Mouse (Mus musculus) spleen, adult 18-20 months (tissue): Measurements from ENCODE around the gene Lefty1.
A peak's percentile ranks its signal among the peaks of the same experiment; 100 is the strongest.
"Not testable (repeated sequence)": the region's sequence is repeated elsewhere in the genome, so short reads cannot be mapped to it uniquely, and the experiment has no call there.

ENCODE experiments used
- DNase-seq, 2 experiments: peaks; one replicate each; pipeline ENCODE4 v3.0.0; 2022; ENCODE audit warnings: mixed read lengths in 2 of 2

Lefty1 gene

GRCm38 (mm10) chr1:180934467-180935419, at the start of gene Lefty1:
Lefty1 (plus strand) TSS chr1:180935022.
- DNase-seq = no peak

- DNase-seq = peak in 1 of 2 experiments; percentile 40
These were observed 46.2 kb upstream of the Lefty1 start for GRCm38 (mm10) chr1:180888556-180889042.

- no peak for DNase-seq
These were observed 45.6 kb upstream of the Lefty1 start for GRCm38 (mm10) chr1:180889172-180889571.

GRCm38 (mm10) chr1:180889841-180890240, 45.0 kb upstream of the Lefty1 start:
- DNase-seq = peak in 1 of 2 experiments; percentile 36

DNA sequence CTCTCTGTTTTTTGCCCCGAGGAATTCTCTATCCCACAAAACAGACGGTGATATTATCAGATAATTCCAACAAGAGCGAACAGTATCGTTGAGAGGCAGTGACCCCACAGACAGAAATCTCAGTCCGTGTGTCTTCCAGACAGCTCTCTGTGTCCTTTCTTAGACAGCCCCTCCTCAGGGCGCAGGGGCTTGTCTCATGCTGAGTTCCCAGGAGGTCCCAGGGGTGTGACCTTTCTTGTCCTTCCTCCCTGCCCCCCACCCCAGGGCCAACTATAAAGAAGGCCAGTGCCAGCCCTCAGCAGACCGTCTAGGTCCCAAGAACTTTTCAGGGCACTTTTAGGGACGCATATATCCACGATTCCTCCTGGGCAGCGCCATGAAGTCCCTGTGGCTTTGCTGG, 42.0 kb upstream of the Lefty1 start, which contains the start of gene Lefty2:
Gene Lefty2, plus strand, starts transcription at position 301 of the 400 bp plus-strand sequence.
- no peak for DNase-seq

- DNase-seq = not testable (repeated sequence)
These were observed 40.5 kb upstream of the Lefty1 start for GRCm38 (mm10) chr1:180894088-180894987.

DNA sequence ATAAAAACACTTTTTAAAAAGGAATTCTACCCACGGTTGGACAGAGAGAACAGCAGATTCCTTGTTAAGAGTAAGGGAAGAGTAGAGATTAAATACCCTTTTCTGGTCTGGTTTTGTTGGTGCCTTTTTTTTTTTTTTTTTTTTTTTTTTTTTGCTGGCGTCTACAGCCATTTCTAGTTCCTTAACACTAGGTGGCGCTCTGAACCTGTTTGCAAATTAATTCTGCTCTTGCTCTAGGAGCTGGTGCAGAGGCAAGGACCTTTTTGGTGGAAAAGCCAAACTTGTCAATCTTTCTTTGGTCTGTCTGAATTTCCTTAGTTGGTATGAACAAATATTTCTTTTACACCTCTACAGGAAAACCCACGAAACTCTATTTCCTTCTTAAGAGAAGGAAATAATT, 33.7 kb upstream of the Lefty1 start:
- DNase-seq = no peak

- DNase-seq = no peak
These were observed 31.9 kb upstream of the Lefty1 start for GRCm38 (mm10) chr1:180902915-180903314.

DNA sequence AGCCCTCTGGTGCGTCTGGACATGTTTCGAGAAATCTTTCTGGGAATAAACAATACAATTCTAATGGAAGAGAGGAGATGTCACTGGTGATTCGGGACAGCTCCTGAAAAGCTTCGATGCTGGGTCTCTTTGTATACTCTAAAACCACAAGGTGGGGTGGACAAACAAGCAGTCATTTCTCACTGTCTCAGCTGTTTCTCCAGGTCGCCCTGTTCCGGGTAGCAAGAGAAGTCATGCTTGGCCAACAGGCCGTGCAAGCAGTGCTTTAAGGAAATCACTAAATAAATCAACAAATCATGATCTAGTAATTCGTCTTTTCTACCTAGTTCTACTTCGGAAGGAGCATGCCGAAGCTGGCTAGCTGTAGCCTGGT, 31.2 kb upstream of the Lefty1 start:
- no peak for DNase-seq

- DNase-seq = peak; percentile 84 to 91
These were observed 30.6 kb upstream of the Lefty1 start, which contains the start of gene Pycr2 for GRCm38 (mm10) chr1:180904039-180904814. Pycr2 (plus strand) TSS chr1:180904293.

DNA sequence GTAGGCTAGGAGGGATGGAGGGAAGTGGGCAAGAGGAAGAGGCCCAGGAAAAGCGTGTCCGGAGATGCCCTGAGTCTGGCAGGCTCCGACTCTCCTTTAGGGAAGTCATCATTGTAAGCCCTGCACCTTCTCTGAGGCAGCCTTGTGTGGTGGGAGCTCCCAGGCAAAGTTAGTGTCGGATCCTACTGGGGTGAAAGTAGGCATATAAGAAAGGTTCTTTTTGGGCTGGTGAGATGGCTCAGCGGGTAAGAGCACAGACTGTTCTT, 30.1 kb upstream of the Lefty1 start:
- no peak for DNase-seq

GRCm38 (mm10) chr1:180905307-180905706, 29.5 kb upstream of the Lefty1 start:
- DNase-seq = no peak

DNA sequence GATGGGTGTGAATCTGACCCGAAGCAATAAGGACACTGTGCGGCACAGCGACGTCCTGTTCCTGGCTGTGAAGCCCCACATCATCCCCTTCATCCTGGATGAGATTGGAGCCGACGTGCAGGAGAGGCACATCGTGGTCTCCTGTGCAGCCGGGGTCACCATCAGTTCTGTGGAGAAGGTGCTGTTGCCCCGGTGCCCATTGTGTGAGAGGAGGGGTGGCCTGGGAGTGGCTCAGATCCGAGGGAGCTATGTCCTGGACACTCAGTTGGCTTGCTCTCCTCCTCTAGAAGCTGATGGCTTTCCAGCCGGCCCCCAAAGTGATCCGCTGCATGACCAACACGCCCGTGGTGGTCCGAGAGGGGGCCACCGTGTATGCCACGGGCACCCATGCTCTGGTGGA, 28.9 kb upstream of the Lefty1 start:
- DNase-seq = no peak

DNA sequence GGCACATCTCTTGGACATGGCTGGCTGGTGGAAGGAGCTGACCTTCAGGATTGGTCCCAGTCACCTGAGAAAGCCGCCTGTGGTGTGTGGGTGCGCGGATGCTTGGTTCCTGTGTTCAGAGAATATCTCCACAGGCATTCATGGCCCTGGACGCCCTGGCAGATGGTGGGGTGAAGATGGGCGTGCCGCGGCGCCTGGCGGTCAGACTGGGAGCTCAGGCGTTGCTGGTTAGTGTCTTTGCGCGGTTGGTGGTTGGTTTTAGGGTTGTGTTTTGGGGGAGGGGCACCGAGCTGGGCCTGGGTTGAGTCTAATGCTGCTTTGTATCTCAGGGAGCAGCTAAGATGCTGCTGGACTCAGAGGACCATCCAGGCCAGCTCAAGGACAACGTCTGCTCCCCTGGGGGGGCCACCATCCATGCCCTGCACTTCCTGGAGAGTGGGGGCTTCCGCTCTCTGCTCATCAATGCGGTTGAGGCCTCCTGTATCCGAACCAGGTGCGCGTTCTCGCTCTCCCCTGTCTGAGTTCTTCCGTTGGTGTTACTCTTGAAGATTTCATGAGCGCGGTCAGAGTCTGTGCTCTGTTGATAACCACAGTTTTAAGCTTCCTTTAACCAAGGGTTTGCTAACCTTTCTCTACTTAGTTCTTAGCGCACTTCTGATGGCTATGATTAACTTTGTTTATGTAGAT, 28.2 kb upstream of the Lefty1 start:
- DNase-seq = no peak

DNA sequence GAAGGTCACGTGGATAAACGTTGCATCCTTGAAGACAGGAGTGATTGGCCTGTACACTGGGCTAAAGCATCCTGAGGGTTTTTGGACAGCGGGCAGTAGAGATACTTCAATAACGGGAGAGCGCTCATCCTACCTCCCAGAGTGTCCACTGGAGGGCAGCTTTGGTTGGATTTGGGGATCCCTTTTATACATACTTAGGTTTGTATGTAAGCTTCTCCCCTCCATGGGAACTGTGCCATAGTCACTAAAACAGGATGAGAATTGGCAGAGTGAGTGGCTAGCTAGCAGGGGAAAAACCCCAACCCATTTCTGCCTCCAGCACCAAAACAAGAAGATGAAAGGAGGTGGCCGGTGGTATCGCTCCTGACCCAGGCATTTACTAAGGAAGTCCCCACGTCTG, 23.7 kb upstream of the Lefty1 start:
- DNase-seq = no peak

GRCm38 (mm10) chr1:180911653-180912287, 23.1 kb upstream of the Lefty1 start:
- no peak for DNase-seq

DNA sequence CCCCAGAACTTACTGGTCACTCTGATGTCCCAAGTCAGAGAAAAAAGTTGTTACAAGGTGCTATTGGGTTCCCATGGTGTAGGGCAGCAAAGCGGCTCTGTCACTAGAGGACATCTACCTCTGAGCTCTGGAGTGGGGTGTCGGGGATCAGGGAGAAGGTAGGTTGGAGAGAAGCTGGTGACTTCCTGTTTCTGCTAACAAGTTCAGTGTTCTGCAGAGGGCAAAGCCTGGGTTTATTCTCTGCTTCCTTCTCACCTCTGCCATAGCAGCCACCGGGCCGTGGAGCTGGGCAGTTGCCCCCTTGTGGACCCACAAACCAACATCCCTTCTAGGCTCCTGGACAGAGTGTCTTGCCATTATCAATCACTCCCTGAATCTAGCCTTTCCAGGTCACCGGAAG, 22.0 kb upstream of the Lefty1 start:
- DNase-seq = no peak

GRCm38 (mm10) chr1:180913797-180914196, 21.0 kb upstream of the Lefty1 start:
- DNase-seq = no peak

- no peak for DNase-seq
These were observed 18.4 kb upstream of the Lefty1 start for GRCm38 (mm10) chr1:180916425-180916824.

DNA sequence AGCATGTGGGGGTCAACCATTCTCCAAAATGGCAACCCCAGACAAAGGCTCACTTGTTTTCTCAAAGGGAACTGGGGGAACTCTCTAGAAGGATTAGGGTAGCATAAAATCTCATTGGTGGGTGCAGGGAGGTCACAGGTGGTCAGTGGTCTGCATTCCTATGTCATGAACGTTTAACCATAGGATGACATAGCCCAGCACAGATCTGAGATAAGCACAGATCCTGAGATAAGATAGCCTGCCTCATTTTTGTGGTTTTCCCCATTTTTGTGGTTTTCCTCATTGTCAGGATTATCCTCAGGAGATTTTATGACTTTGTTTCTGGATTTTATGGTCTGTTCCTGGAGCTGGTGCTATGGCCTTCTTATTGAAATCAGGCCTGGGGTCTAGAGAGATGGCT, 17.8 kb upstream of the Lefty1 start:
- no peak for DNase-seq

DNA sequence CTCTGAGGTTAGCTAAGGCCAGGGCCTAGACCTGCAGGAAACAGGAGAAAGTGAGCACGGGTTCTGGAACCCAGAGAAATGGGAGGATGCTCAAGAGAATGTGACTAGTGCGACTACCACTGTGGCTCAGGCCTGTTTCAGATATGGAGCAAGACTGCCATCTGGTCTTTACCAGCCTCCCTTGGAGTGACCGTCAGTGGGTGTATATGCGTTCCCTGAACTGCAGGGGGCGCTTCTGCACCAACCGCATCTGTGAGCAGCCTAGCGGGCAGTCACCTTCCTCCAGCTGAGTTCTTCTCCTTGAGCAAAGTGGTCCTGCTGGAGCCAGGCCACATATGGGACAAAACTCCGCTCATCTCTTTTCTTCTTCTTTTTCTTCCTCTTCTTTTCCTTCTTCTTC, 15.1 kb upstream of the Lefty1 start:
- DNase-seq = no peak
